Mouse (Mus musculus) forebrain, embryonic 12.5 days (tissue): ENCODE measurements at regions not wholly inside any gene's neighbourhood (a gene's known extent, or its start where the extent isn't known, plus 50 kb on each side); places are given as distances from the start of the nearest gene placed in this dataset.

Experiments used
- ATAC-seq: fragments of 200-750 bp; cut with Nextera tagmentation; 2 replicates; pipeline ENCODE4 v1.8.0; 2017; ENCODE audit warnings: moderate TSS enrichment; ENCODE audit not compliant: low FRiP score
- H3K27ac ChIP-seq: fragments of 300-500 bp; sonication (generic); 2 replicates; pipeline ENCODE4 v1.5.1; 2016; ENCODE audit warnings: mild to moderate bottlenecking
- H3K27me3 ChIP-seq: fragments of 300-500 bp; sonication (generic); 2 replicates; pipeline ENCODE4 v1.6.1; 2016; ENCODE audit warnings: mild to moderate bottlenecking
- H3K36me3 ChIP-seq: fragments of 300-500 bp; sonication (generic); replicated peaks from 2 replicates; pipeline ENCODE4 v1.6.1; 2016; ENCODE audit warnings: mild to moderate bottlenecking
- H3K4me1 ChIP-seq: fragments of 300-500 bp; sonication (generic); 2 replicates; pipeline ENCODE4 v1.6.1; 2016
- H3K4me2 ChIP-seq: fragments of 300-500 bp; sonication (generic); 2 replicates; pipeline ENCODE4 v1.6.1; 2016; ENCODE audit warnings: mild to moderate bottlenecking, moderate library complexity
- H3K4me3 ChIP-seq: fragments of 300-500 bp; sonication (generic); replicated peaks from 2 replicates; pipeline ENCODE4 v1.5.1; 2016; ENCODE audit warnings: mild to moderate bottlenecking
- H3K9ac ChIP-seq: fragments of 300-500 bp; sonication (generic); 2 replicates; pipeline ENCODE4 v1.6.1; 2016; ENCODE audit warnings: mild to moderate bottlenecking
- H3K9me3 ChIP-seq: fragments of 300-500 bp; sonication (generic); 2 replicates; pipeline ENCODE4 v1.6.1; 2016
- WGBS: fragments of 180-500 bp; shearing (Covaris S2); methylation state at CpG from one replicate; pipeline ENCODE4 v1.1.7; 2016; 5-methylcytosine and 5-hydroxymethylcytosine counted together

DNA sequence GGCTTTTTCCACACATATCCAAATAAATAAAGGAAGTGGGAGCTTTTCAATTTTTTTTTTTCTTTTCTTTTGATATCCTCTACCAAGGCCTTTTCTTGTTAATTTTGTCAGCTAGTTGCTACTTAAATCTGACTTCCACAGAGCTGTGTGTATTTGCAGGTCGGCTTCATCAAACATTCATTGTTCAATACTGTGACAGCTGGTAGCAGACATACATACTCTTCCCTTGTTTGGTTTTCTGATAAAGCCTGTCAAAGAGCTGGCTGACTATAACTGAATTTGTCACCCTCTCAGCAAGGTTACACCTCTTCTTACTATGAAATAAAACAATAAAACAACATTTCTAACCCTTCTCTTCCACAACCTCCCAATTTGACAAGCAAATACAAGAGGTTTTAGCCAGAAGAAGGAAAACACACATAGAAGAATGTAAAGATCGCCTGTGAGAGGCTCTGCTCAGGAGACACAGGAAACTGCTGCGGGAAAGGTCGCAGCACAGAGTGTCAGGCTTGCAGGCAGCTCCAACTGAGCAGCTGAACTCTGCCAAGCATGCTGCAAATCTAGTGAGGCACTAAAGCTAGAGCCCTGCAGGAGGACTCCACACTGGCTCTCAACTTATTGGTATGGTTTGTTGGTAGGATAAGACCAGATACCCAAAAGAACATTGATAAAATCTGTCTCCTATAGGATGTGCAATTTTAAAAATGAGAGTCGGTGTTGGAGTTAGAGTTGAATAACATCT is 205.2 kb upstream of the Tle4 start:
- WGBS: 21% methylated on average over 5 of the region's 5 CpGs

DNA sequence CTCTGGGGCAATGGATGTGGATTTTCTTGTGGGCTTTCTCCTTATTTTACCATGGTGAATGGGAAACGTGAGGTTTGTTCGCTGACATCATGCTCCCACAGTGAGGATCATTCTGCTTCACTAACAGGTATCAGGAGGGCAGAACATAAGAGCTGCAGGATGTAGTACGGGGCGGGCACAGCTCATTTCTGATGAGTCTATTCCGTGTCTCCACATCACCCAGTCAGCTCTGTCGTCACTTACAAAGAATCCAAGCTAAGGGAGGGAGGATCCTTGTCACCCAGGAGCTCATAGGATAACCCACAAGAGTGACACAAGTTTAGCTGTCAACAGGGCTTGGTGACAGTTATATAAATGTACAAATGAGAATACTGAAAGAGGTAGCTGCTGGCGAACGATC is 203.8 kb upstream of the Tle4 start:
- Histone ChIP-seq H3K4me1 (peaks cover 12% of the 10 kb centered on the region), H3K27ac (no peak overlapping the region), H3K27me3 (peaks cover 7% of the 10 kb centered on the region), H3K9me3 (no peaks in the 10 kb centered on the region), H3K9ac (no peak overlapping the region), H3K4me2 (no peak overlapping the region), H3K36me3 (no peaks in the 10 kb centered on the region), H3K4me3 (no peak overlapping the region)
- 79% methylated on average over 8 of the region's 8 CpGs for WGBS
- ATAC-seq: no peak

More for the DNA sequence above, 205.2 kb upstream of the Tle4 start:
- Histone ChIP-seq H3K4me1 (peaks cover 12% of the 10 kb centered on the region), H3K9me3 (no peaks in the 10 kb centered on the region), H3K4me2 (no peak overlapping the region), H3K9ac (no peak overlapping the region), H3K27ac (peak overlapping the region; percentile 53; the same call in 1 of the 2 replicates), H3K27me3 (peaks cover 7% of the 10 kb centered on the region), H3K36me3 (no peaks in the 10 kb centered on the region), H3K4me3 (no peak overlapping the region)
- peak; percentile 53; the same call in 1 of the 2 replicates for ATAC-seq

DNA sequence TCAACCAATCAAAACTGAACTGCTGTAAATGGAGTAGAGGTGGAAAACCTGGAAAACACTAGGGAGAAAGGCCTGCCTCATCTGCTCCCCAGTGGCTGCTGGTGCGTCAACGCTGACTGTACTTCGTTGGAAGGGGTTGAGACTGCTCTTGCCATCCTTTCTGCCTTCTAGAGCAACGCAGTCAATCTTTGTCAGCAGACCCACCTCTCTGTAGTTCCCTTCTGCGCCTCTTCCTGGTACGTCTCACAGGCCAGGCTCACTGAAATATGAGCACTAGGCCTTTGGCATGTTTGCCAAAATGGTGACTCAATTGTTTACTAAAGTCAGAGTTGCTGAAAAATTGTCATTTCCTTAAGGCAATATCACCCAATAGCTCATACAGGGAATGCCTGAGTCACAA is 201.2 kb upstream of the Tle4 start:
- no peak overlapping the region for H3K27ac ChIP-seq
- peaks cover 12% of the 10 kb centered on the region for H3K27me3 ChIP-seq
- H3K4me2 ChIP-seq: no peak overlapping the region
- no peaks in the 10 kb centered on the region for H3K9me3 ChIP-seq
- no peak overlapping the region for H3K9ac ChIP-seq
- H3K36me3 ChIP-seq: no peaks in the 10 kb centered on the region
- H3K4me3 ChIP-seq: no peak overlapping the region
- H3K4me1 ChIP-seq: peaks cover 12% of the 10 kb centered on the region
- no peak for ATAC-seq
- WGBS: 90% methylated on average over 6 of the region's 6 CpGs

DNA sequence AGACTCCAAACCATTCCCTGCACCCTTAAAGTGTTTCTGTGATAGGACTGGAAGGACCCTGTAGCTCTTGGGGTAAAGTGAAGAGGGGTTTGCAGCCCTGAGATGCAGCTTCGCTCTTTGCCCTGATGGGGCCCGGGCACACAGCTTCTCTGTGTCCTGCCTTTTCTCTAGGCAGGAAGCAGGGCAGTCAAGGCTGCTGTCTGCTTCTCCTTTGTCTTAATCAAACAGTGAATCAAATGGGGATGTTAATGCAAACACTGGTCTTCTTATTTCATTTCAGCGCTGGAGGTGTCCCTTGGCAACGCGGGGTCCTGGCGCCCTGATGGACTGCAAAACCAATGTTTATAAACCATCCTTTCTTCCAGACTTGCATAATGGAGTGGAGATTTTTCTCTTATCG is 200.6 kb upstream of the Tle4 start:
- Histone ChIP-seq H3K27ac (no peak overlapping the region), H3K4me3 (no peak overlapping the region), H3K9ac (no peak overlapping the region), H3K36me3 (no peaks in the 10 kb centered on the region), H3K4me2 (no peak overlapping the region), H3K4me1 (peaks cover 10% of the 10 kb centered on the region), H3K9me3 (no peaks in the 10 kb centered on the region), H3K27me3 (peaks cover 15% of the 10 kb centered on the region)
- no peak for ATAC-seq
- WGBS: 86% methylated on average over 7 of the region's 7 CpGs

DNA sequence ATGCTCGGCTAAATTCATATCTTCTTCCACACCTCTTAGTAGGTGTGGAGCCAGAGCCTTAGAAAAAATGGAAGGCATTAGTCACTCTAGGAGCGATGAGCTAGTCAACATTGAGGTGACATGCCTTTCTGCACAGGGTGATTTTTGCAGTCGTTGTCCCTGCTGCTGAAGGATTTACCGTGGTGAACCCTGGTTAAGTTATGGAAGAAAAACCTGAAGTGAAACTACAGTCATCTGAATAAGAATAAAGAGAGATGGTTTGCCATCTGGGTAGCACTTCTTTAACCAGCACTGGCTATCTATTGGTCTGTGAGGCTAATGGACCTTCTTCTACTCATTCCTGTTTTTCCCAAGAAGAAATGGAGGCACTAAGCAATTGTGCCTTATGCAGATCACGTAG is 198.1 kb upstream of the Tle4 start:
- peaks cover 25% of the 10 kb centered on the region for H3K27me3 ChIP-seq
- H3K36me3 ChIP-seq: no peaks in the 10 kb centered on the region
- no peak overlapping the region for H3K9ac ChIP-seq
- no peak overlapping the region for H3K27ac ChIP-seq
- no peak overlapping the region for H3K4me2 ChIP-seq
- no peaks in the 10 kb centered on the region for H3K4me1 ChIP-seq
- no peaks in the 10 kb centered on the region for H3K9me3 ChIP-seq
- ATAC-seq: no peak
- 91% methylated on average over 5 of the region's 5 CpGs for WGBS
- H3K4me3 ChIP-seq: no peak overlapping the region

DNA sequence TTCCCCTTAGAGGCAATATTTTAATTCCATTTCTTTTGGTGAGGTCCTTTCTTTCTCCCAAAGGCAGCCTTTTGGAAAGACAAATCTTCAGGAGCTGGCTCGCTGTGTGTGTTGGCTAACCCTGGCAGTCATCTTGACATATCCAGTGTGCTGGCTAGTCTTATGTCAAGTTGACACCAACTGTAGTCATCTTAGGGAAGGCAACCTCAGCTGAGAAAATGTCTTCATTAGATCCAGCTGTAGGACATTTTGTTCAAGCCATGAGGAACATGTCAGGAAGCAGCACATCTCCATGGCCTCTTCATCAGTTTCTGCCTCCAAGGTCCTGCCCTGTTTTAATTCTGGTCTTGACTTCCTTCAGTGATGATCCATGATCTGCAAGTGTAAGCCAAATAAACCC is 192.1 kb upstream of the Tle4 start:
- Histone ChIP-seq H3K4me2 (no peak overlapping the region), H3K4me1 (0 out of 2 replicates have a peak, but pooled peaks cover 3% of the 10 kb centered on the region), H3K27ac (no peak overlapping the region), H3K27me3 (peaks cover 18% of the 10 kb centered on the region), H3K9ac (no peak overlapping the region), H3K36me3 (no peaks in the 10 kb centered on the region), H3K4me3 (no peak overlapping the region), H3K9me3 (no peaks in the 10 kb centered on the region)
- 96% methylated on average over 1 of the region's 1 CpGs for WGBS
- no peak for ATAC-seq

DNA sequence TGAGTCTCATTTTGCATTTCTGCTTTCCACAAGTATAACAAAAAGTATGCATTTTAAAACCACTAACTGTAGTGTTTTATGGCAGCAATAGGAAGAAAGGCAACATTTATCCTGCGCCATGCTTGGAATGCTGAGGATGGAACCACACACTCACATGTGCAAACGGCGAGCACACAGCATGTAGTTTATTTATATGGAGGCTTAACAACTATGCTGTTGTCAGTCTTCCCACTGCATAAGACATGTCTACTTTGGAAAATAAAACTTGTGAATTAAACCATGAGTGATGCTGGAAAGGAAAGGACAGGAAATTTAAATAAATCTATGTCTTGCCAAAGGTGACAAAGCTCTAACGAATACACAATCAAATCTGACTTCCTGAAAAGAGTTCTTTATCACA is 190.8 kb upstream of the Tle4 start:
- Histone ChIP-seq H3K4me2 (no peak overlapping the region), H3K9ac (no peak overlapping the region), H3K4me3 (no peak overlapping the region), H3K36me3 (no peaks in the 10 kb centered on the region), H3K9me3 (no peaks in the 10 kb centered on the region), H3K27me3 (peaks cover 15% of the 10 kb centered on the region), H3K27ac (no peak overlapping the region), H3K4me1 (0 out of 2 replicates have a peak, but pooled peaks cover 3% of the 10 kb centered on the region)
- WGBS: 87% methylated on average over 4 of the region's 4 CpGs
- no peak for ATAC-seq

DNA sequence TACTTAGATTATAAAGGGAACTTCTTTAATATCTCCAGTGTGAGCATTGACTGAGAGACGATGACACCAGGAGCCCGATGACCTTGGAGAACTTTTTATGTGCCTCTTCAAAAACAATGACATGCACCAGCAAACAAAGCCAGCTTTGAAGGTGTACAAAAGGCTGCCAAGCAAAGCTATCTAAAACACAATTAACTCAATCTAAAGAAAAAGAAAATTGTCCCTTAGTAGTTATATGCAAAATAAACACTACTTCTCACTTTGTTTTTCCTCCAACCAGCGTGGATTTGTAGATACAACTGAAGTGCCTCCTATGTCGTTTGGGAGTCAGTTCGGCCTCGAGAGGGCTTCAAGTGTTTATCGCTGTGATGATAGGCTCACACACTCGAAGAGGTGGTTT is 189.0 kb upstream of the Tle4 start:
- no peak overlapping the region for H3K27ac ChIP-seq
- no peaks in the 10 kb centered on the region for H3K9me3 ChIP-seq
- no peak overlapping the region for H3K4me2 ChIP-seq
- 84% methylated on average over 8 of the region's 8 CpGs for WGBS
- H3K9ac ChIP-seq: no peak overlapping the region
- no peak overlapping the region for H3K4me3 ChIP-seq
- 0 out of 2 replicates have a peak, but pooled peaks cover 3% of the 10 kb centered on the region for H3K4me1 ChIP-seq
- no peaks in the 10 kb centered on the region for H3K36me3 ChIP-seq
- peaks cover 11% of the 10 kb centered on the region for H3K27me3 ChIP-seq
- ATAC-seq: no peak

DNA sequence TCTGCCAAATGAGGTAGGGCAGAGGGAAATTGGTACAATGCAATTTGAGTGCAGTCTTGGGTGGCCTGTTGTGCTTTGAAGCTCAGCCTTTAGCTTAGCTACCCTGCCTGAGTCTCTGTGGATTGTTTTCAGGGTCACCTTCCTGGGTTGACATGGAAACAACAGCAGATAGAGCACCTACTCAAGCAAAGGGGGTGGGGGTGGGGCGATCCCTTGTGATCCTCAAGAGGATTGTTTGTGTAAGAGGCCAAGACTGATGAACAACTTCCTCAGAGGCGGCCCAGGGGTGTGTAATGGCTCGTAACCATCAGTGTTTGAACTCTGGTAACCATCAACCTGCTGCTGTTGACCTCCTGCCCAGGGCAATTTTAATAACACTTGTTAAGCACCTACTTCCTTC is 187.8 kb upstream of the Tle4 start:
- no peaks in the 10 kb centered on the region for H3K9me3 ChIP-seq
- no peak overlapping the region for H3K27ac ChIP-seq
- H3K4me2 ChIP-seq: no peak overlapping the region
- H3K4me3 ChIP-seq: no peak overlapping the region
- 40% methylated on average over 3 of the region's 3 CpGs for WGBS
- H3K9ac ChIP-seq: no peak overlapping the region
- 0 out of 2 replicates have a peak, but pooled peaks cover 3% of the 10 kb centered on the region for H3K4me1 ChIP-seq
- no peaks in the 10 kb centered on the region for H3K36me3 ChIP-seq
- ATAC-seq: no peak
- peaks cover 14% of the 10 kb centered on the region for H3K27me3 ChIP-seq

DNA sequence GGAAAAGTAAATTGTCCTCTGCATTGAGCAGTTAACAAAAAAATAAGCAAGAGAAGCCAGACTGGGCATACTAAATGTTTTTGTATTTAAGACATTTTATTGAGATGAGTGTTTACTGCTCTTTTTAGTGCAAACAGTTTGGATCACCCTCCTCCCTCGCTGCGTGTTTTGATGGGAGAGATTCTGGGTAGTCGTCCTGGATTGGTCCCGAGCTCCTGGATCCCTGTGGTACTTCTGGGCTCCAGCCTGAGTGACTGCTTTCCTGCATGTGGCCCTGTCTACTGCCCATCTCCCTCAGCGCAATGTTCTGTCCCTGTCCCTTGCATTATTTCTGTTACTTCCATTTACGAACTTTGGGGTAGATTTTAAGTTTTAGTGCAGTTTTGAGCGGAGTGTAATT is 179.9 kb upstream of the Tle4 start:
- Histone ChIP-seq H3K27me3 (peaks cover 15% of the 10 kb centered on the region; the same call in 1 of the 2 replicates), H3K9me3 (no peaks in the 10 kb centered on the region), H3K36me3 (no peaks in the 10 kb centered on the region), H3K27ac (peak overlapping the region; percentile 48; the same call in 1 of the 2 replicates), H3K4me3 (no peak overlapping the region), H3K4me2 (peak overlapping the region; percentile 31), H3K4me1 (peaks cover 17% of the 10 kb centered on the region), H3K9ac (no peak overlapping the region)
- ATAC-seq: peak; percentile 52; the same call in 1 of the 2 replicates
- 22% methylated on average over 7 of the region's 7 CpGs for WGBS

DNA sequence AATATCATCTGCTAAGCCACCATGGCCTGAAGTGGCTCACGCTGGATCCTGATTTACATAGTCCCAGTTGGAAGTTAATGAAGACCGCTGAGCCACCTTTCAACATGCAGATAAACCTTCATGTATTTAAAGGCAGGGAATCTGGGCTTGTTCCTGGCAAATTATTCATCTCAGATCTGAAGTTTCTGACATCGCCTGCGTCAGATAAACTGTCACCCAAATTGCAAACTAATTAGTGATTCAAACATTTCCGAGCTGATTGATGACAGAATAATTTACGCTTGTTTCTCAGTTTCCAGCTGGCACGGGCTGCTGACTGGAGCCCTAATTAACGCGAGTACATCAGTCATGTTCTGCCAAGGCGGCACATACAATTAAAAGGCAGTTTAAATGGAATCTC is 179.3 kb upstream of the Tle4 start:
- Histone ChIP-seq H3K27ac (0 out of 2 replicates have a peak overlapping the region, but pooled peaks have one; percentile 56), H3K9me3 (no peaks in the 10 kb centered on the region), H3K4me2 (peak overlapping the region; percentile 31), H3K4me1 (peaks cover 17% of the 10 kb centered on the region), H3K9ac (no peak overlapping the region), H3K27me3 (peaks cover 12% of the 10 kb centered on the region; the same call in 1 of the 2 replicates), H3K4me3 (no peak overlapping the region), H3K36me3 (no peaks in the 10 kb centered on the region)
- WGBS: 1% methylated on average over 10 of the region's 10 CpGs
- peak; percentile 90 for ATAC-seq

DNA sequence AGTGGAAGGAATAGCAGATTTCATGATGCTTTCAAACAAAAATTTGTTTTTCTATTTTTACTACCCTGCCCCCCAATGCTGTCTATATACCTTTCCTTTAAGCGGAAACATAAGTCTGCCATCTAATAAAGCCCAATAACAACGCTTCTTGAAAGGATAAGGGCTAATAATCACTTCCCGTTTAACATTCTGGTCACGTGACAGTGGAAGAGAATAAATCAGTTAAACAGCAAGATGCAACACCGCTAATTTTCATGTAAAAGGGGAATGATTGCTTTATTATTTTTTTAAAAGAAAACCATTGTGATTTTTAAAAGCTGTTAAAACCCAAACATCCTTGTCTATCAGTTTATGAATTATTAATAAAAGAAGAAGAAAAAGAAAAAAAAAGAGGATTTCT is 178.9 kb upstream of the Tle4 start:
- Histone ChIP-seq H3K4me3 (no peak overlapping the region), H3K36me3 (no peaks in the 10 kb centered on the region), H3K27me3 (peaks cover 12% of the 10 kb centered on the region; the same call in 1 of the 2 replicates), H3K9me3 (no peaks in the 10 kb centered on the region), H3K4me2 (peak overlapping the region; percentile 31), H3K4me1 (peaks cover 17% of the 10 kb centered on the region), H3K9ac (no peak overlapping the region), H3K27ac (peak overlapping the region; percentile 61)
- peak; percentile 49 for ATAC-seq
- 22% methylated on average over 5 of the region's 5 CpGs for WGBS

DNA sequence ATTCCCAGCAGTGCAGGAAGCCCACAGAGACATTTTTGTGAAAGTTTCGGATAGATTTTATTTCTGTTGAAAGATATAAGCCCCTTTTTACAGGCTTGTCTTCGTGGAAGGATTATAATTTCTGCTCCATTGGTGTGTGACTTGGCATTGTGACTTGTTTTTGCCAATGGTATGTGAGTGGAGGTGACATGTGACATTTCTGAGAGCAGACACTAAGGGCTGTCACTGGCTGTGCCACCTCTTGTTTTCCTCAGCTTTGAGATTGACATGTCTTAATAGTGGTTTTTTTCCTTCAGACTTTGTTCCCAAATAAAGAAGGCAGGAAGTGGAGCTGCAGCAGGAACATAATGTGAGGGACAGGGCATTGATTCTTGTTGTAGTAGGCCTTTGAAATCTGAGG is 174.9 kb upstream of the Tle4 start:
- no peaks in the 10 kb centered on the region for H3K36me3 ChIP-seq
- ATAC-seq: no peak
- H3K9ac ChIP-seq: no peak overlapping the region
- H3K27ac ChIP-seq: no peak overlapping the region
- WGBS: 55% methylated on average over 2 of the region's 2 CpGs
- no peak overlapping the region for H3K4me2 ChIP-seq
- no peak overlapping the region for H3K4me3 ChIP-seq
- H3K9me3 ChIP-seq: no peaks in the 10 kb centered on the region
- peaks cover 15% of the 10 kb centered on the region for H3K4me1 ChIP-seq
- H3K27me3 ChIP-seq: 0 out of 2 replicates have a peak, but pooled peaks cover 3% of the 10 kb centered on the region
